Mouse (Mus musculus): Measurements from ENCODE around the gene Atpaf2. TPM values are rescaled to one million over a fixed set of nuclear protein-coding genes. Genes with fewer than 3 reads are reported as not detected.

The Atpaf2 gene
- polyA plus RNA-seq, 1 experiment from 2014 or later: 36.5 TPM

DNA sequence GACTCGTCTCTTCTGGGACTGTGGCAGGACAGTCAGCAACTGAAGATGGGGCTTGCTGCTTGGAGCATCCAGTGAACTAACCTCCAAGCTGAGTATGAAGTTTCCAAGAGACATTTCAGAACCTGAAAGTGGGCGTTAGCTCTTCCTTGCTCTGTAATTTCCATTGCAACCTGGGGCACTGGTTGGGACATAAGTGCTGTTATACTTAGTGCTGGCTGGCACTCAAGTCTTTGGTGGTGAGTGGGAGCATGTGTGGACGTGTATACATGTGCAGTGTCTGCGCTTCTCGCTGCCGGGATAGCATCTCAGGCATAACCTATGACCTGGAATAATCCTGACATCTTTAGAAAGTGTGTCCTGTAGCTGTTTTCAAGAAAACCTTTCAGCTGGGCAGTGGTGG is 26.9 kb downstream of the Atpaf2 start:
- Histone ChIP-seq H3K27ac (no peak overlapping the region), H3K9ac (no peak overlapping the region), H3K36me3 (no peaks in the 10 kb centered on the region), H3K4me3 (no peak overlapping the region), H3K27me3 (replicated peaks) (no peaks in the 10 kb centered on the region), H3K4me2 (replicated peaks) (no peak overlapping the region), H3K4me1 (peaks cover 5% of the 10 kb centered on the region; the same call in 1 of the 2 replicates), H3K9me3 (no peaks in the 10 kb centered on the region)
- no peak for ATAC-seq (ENCODE audit: low FRiP score, low read depth)
- WGBS: 84% methylated on average over 6 of the region's 6 CpGs

DNA sequence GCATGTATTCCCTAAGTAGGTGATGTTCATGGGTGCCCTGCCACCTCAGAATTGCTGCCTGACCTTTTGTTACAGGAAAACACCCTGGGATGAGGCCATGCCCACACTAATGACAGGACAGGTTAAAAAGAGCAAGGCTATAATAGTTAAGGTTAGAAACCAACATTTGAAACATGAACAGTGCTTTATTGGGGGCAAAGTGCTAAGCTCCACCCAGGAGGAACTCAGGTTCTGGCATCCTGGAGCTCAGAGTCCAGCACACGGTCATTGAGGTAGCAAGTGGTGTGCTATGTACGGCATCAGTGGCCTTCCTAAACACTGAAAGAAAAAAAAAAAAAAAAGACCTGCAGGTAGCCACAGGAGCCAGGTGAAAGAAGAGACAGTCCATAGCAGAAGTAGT is 30.3 kb downstream of the Atpaf2 start:
- WGBS: 94% methylated on average over 2 of the region's 2 CpGs
- Histone ChIP-seq H3K9ac (no peak overlapping the region), H3K27ac (no peak overlapping the region), H3K36me3 (no peaks in the 10 kb centered on the region), H3K4me2 (replicated peaks) (no peak overlapping the region), H3K4me3 (no peak overlapping the region), H3K9me3 (no peaks in the 10 kb centered on the region), H3K27me3 (replicated peaks) (no peaks in the 10 kb centered on the region), H3K4me1 (peaks cover 18% of the 10 kb centered on the region; the same call in 1 of the 2 replicates)
- ATAC-seq (ENCODE audit: low FRiP score, low read depth): no peak

DNA sequence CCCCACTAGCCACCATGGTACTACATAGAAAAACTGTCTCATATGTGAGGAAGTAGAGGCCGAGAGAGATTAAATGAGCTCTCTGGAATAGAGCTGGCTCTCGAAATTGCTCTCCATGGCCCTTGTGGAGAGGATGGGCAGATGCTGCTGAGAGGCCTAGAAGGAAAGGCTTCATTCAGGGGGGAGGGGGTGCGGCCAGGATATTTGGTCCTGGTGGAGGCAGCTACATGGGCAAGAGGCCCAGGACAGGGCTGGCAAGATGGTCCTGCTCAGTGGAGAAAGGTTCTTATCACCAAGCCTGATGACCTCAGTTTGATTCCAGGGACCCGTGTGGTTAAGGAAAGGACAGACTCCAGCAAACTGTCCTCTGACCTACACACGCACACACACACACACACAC is 32.3 kb downstream of the Atpaf2 start:
- Histone ChIP-seq H3K27ac (0 out of 2 replicates have a peak overlapping the region, but pooled peaks have one; percentile 57), H3K4me1 (peaks cover 18% of the 10 kb centered on the region; the same call in 1 of the 2 replicates), H3K36me3 (no peaks in the 10 kb centered on the region), H3K27me3 (replicated peaks) (no peaks in the 10 kb centered on the region), H3K4me3 (no peak overlapping the region), H3K9me3 (no peaks in the 10 kb centered on the region), H3K4me2 (replicated peaks) (no peak overlapping the region), H3K9ac (no peak overlapping the region)
- WGBS: 84% methylated on average over 5 of the region's 5 CpGs
- ATAC-seq (ENCODE audit: low FRiP score, low read depth): no peak

DNA sequence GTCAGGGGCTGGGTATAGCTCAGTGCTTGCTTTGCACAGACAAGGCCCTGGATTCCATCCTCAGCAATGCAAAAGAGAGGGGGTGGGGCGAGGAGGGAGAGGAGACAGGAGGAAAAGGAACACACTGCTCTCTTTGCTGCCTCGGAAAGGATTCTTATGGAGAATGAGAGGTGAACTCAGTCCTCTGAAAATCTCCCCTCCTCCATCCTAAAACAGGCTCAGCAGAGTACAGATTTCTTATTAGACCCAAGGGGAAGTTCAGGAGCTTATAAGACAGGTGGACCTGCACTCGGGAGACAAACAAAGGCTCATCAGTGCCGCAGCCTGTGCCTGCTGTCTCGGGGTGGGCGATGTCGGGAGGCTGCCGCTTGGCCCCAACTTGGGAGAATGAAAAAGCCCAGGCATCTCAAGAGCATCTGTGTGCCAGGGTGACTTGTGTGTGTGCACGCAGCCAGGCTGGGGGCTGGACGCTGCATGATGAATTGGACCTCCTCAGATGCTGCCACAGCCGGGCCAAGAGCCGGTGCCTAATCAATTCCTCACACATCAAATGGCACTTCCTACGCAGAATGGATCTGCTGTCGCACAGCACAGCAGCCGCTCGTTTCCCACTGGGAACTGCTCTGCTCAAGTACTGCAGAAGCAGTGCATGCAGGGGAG is 33.4 kb downstream of the Atpaf2 start:
- H3K9me3 ChIP-seq: no peaks in the 10 kb centered on the region
- no peaks in the 10 kb centered on the region for H3K27me3 ChIP-seq (replicated peaks)
- H3K4me2 ChIP-seq (replicated peaks): peak overlapping the region; percentile 52
- no peaks in the 10 kb centered on the region for H3K36me3 ChIP-seq
- peaks cover 18% of the 10 kb centered on the region; the same call in 1 of the 2 replicates for H3K4me1 ChIP-seq
- H3K9ac ChIP-seq: peak overlapping the region; percentile 35; the same call in 1 of the 2 replicates
- ATAC-seq (ENCODE audit: low FRiP score, low read depth): peak; percentile 80
- 1% methylated on average over 16 of the region's 16 CpGs for WGBS
- no peak overlapping the region for H3K4me3 ChIP-seq
- H3K27ac ChIP-seq: peak overlapping the region; percentile 57

DNA sequence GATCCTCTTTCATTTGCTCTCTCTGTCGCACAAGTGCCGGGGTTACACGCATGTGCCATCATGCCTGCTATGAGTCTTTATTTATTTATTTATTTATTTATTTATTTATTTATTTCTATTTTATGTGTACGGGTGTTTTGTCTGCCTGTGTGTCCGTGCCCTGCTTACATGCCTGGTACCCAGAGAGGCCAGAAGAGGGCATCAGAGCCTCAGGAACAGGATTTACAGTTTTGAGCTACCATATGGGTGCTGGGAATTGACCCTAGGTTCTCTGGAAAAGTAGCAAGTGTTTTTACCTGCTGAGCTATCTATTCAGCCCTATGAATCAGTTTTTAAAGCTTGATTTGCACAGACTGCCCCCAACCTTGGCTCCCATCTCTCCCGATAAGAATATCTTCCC is 34.7 kb downstream of the Atpaf2 start:
- Histone ChIP-seq H3K9ac (no peak overlapping the region), H3K4me3 (no peak overlapping the region), H3K4me1 (peaks cover 18% of the 10 kb centered on the region; the same call in 1 of the 2 replicates), H3K4me2 (replicated peaks) (no peak overlapping the region), H3K27ac (no peak overlapping the region), H3K36me3 (no peaks in the 10 kb centered on the region), H3K9me3 (no peaks in the 10 kb centered on the region), H3K27me3 (replicated peaks) (no peaks in the 10 kb centered on the region)
- 92% methylated on average over 6 of the region's 6 CpGs for WGBS
- ATAC-seq (ENCODE audit: low FRiP score, low read depth): no peak

DNA sequence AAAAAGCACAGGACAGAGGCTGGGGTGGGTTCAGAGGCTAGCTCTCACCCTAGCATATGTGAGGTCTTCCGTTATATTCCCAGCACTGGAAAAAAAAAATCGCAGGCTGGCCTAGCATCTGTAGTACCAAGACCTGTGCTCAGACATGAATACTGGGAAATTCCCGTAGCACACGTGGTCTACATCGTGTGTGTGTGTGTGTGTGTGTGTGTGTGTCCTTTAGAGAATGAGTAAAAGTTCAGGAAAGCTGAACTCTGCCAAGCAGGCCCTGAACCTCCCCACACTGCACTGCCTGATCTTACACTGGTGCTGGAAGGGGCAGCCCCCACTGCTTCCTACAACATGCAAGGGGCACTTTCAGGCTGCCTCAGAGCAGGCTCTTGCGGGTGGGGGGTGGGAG is 43.8 kb downstream of the Atpaf2 start:
- no peak for ATAC-seq (ENCODE audit: low FRiP score, low read depth)
- 86% methylated on average over 6 of the region's 6 CpGs for WGBS
- no peak overlapping the region for H3K4me2 ChIP-seq (replicated peaks)

DNA sequence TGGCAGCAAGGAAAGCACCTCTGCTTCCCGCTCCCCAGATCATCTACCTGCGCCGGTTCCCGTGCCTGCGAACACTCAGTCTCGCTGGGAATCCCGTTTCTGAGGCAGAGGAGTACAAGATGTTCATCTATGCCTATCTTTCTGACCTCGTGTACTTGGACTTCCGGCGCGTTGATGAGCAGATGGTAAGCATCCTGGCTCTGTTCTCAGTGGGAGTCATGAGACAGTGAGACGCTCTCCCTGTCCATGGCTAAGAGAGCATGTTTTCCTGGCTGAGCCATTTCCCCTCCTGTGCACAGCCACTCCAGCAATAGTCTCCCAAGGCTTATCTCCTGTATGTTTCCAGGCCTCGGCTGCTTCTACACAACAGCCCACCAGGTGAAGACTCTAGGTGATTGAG is 47.8 kb downstream of the Atpaf2 start:
- ATAC-seq (ENCODE audit: low FRiP score, low read depth): no peak
- Histone ChIP-seq H3K27ac (no peak overlapping the region), H3K27me3 (replicated peaks) (no peaks in the 10 kb centered on the region), H3K4me1 (peaks cover 6% of the 10 kb centered on the region; the same call in 1 of the 2 replicates), H3K9ac (no peak overlapping the region), H3K4me3 (no peak overlapping the region), H3K36me3 (no peaks in the 10 kb centered on the region), H3K9me3 (no peaks in the 10 kb centered on the region), H3K4me2 (replicated peaks) (no peak overlapping the region)
- 92% methylated on average over 13 of the region's 13 CpGs for WGBS

More for the DNA sequence above, 43.8 kb downstream of the Atpaf2 start:
- no peaks in the 10 kb centered on the region for H3K9me3 ChIP-seq
- no peak overlapping the region for H3K4me3 ChIP-seq
- no peak overlapping the region for H3K9ac ChIP-seq
- H3K36me3 ChIP-seq: no peaks in the 10 kb centered on the region
- H3K27me3 ChIP-seq (replicated peaks): no peaks in the 10 kb centered on the region
- H3K27ac ChIP-seq: no peak overlapping the region
- no peaks in the 10 kb centered on the region for H3K4me1 ChIP-seq

DNA sequence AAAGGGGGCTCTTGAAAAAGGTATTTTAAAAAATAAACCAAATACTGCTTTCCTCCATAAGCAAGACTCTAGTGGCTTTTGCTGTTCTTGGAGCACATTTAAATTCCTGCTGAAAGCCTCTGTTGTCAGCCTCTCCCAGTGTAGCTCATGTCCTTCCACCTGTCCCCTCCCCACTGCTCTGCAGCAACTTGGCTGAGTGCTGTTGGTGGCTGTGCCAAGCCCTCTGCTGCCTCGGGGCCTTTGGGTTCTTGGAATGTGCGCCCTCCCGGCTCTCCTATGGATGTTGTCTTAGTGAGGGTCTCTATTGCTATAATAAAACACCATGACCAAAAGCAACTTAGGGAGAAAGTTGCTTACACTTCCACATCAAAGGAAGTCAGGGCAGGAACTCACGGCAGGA is 48.8 kb downstream of the Atpaf2 start:
- no peak for ATAC-seq (ENCODE audit: low FRiP score, low read depth)
- Histone ChIP-seq H3K36me3 (no peaks in the 10 kb centered on the region), H3K27me3 (replicated peaks) (no peaks in the 10 kb centered on the region), H3K27ac (no peak overlapping the region), H3K4me1 (peaks cover 6% of the 10 kb centered on the region; the same call in 1 of the 2 replicates), H3K9me3 (no peaks in the 10 kb centered on the region), H3K9ac (no peak overlapping the region), H3K4me2 (replicated peaks) (no peak overlapping the region), H3K4me3 (no peak overlapping the region)
- 41% methylated on average over 4 of the region's 4 CpGs for WGBS

DNA sequence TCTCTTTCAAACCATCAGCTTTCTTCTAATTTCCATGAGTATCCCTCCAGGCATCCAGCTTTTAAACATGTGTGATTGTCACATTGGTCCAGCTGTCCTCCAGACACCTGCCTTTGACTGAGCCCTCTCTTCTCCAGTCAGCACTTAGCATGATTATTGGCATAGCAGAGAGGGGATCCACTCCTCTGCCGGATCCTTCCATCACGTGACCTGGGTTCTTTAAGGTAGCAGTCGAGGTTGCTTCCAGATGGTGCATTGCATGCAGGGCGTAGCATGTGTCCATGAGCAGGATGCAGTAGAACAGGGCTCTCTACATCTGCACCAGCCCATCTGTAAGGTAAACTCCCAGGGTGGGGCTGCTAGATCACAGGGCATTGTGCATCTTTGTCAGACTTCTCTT is 49.3 kb downstream of the Atpaf2 start:
- Histone ChIP-seq H3K4me2 (replicated peaks) (no peak overlapping the region), H3K27me3 (replicated peaks) (no peaks in the 10 kb centered on the region), H3K9me3 (no peaks in the 10 kb centered on the region), H3K27ac (no peak overlapping the region), H3K9ac (no peak overlapping the region), H3K4me3 (no peak overlapping the region), H3K4me1 (peaks cover 6% of the 10 kb centered on the region; the same call in 1 of the 2 replicates), H3K36me3 (no peaks in the 10 kb centered on the region)
- no peak for ATAC-seq (ENCODE audit: low FRiP score, low read depth)
- 82% methylated on average over 4 of the region's 4 CpGs for WGBS

DNA sequence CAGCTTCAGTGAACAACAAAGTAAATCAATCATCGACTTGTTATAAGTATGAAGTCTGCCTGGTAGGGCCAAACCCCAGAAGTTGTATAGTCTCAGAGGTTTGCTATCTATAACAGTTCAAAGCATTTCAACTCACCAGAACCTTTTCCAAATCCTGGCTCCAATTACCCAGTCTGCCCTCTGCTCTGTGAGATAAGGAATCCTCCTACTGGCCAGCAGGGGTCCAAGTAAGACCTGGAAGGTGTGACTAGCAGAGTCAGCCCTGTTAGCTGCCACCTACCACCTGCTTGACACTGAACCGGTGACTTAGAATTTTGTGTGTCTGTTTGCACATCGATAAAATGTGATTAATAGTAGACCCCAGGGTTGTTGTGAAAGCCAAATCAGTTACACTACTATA is 51.0 kb downstream of the Atpaf2 start:
- no peak for ATAC-seq (ENCODE audit: low FRiP score, low read depth)

DNA sequence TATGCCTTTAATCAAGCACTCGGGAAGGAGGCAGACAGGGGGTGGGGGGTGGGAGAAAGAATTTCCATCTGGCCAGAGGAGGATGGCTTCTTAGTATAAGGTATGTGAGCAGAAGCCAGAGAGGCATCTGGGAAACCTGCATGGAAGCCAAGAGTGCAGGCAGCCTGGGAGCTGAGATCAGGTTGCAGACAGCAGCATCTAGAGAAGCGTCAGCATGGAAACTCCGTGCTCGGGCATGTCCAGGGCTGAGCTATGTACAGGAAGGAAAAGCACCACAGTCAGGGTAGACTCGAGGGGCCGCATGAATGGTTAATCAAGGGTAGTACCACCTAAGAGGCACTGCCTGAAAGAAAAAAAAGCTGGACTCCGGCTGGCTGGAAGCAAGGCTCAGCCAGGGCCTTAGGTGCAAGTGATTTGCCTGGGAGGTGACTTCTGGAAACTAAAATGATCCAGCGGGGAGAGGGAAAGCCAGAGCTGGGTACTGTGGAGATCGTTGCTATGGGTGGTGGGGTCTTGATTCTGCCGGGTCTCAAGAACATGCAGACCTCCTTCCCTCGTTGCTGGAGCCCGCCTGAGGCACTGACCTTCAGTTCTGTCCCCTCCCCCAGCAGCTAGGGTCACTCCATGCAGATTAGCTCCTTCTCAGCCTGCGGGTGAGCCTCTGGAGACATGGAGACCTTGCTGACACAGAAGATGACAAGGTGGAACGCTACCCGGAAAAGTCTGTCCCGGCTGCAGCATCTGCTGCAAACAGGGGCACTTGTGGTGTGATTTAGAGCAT is 51.8 kb downstream of the Atpaf2 start:
- no peak for ATAC-seq (ENCODE audit: low FRiP score, low read depth)
- Histone ChIP-seq H3K27ac (no peak overlapping the region), H3K27me3 (replicated peaks) (no peaks in the 10 kb centered on the region), H3K4me3 (no peak overlapping the region), H3K4me1 (peaks cover 6% of the 10 kb centered on the region; the same call in 1 of the 2 replicates), H3K9ac (no peak overlapping the region), H3K36me3 (no peaks in the 10 kb centered on the region), H3K4me2 (replicated peaks) (0 out of 2 replicates have a peak overlapping the region, but pooled peaks have one; percentile 2), H3K9me3 (no peaks in the 10 kb centered on the region)
- WGBS: 50% methylated on average over 16 of the region's 16 CpGs

More for the DNA sequence above, 51.0 kb downstream of the Atpaf2 start:
- no peak overlapping the region for H3K9ac ChIP-seq
- H3K9me3 ChIP-seq: no peaks in the 10 kb centered on the region
- no peak overlapping the region for H3K4me3 ChIP-seq
- H3K27ac ChIP-seq: no peak overlapping the region
- H3K27me3 ChIP-seq (replicated peaks): no peaks in the 10 kb centered on the region
- no peaks in the 10 kb centered on the region for H3K36me3 ChIP-seq
- peaks cover 6% of the 10 kb centered on the region; the same call in 1 of the 2 replicates for H3K4me1 ChIP-seq
- no peak overlapping the region for H3K4me2 ChIP-seq (replicated peaks)
- WGBS: 82% methylated on average over 3 of the region's 3 CpGs

DNA sequence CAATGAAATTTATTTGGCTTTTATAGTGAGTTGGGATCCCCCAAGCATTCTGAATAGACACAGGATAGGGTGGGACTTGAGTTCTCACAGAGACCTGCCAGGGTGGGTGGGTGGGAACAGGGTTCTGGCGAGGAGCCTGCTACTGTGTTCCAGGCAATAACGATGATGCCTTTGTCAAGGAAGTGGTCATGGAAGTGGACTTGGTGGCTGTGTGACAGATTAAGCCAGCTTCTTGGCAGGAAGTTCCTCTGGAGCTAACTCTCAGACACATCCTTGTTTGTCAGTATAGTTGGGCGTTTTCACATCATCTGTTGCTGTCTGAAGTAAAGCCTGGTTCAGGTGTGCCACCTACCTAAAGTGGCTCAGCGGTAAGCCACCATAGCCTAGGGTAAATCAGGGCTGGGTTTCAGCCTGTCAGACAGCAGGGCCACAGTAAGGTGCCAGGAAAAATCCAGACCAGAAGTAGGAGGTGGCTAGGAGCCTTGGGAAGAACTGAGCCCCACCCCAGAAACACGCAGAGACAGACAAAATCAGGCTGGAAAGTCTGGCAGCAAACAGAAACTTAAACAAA is 57.5 kb downstream of the Atpaf2 start:
- Histone ChIP-seq H3K27ac (no peak overlapping the region), H3K27me3 (replicated peaks) (no peaks in the 10 kb centered on the region), H3K36me3 (no peaks in the 10 kb centered on the region), H3K9me3 (no peaks in the 10 kb centered on the region), H3K4me2 (replicated peaks) (no peak overlapping the region), H3K4me3 (no peak overlapping the region), H3K9ac (no peak overlapping the region), H3K4me1 (no peaks in the 10 kb centered on the region)
- WGBS: 69% methylated on average over 5 of the region's 5 CpGs
- ATAC-seq (ENCODE audit: low FRiP score, low read depth): no peak
